Mouse (Mus musculus) liver, embryonic 11.5 days (tissue): ENCODE data around the gene Auts2. TPM values are rescaled to one million over a fixed set of nuclear protein-coding genes. Genes with fewer than 3 reads are reported as not detected.

Experiments
- ATAC-seq: fragments of 200-750 bp; cut with Nextera tagmentation; replicated peaks from 2 replicates; pipeline ENCODE4 v1.8.0; 2017; ENCODE audit warnings: moderate number of reproducible peaks, mild to moderate bottlenecking, moderate TSS enrichment, moderate library complexity; ENCODE audit not compliant: low FRiP score
- DNase-seq: peaks from one replicate; pipeline ENCODE4 v3.0.0-alpha.2; 2017; ENCODE audit warnings: low spot score
- H3K27ac ChIP-seq: fragments of 300-500 bp; sonication (generic); 2 replicates; pipeline ENCODE4 v1.5.1; 2014; ENCODE audit warnings: mild to moderate bottlenecking, low read depth, low read length, control low read depth
- H3K27me3 ChIP-seq: fragments of 300-500 bp; sonication (generic); replicated peaks from 2 replicates; pipeline ENCODE4 v1.6.1; 2014; ENCODE audit warnings: low read length, mixed read lengths; ENCODE audit not compliant: control insufficient read depth, insufficient read depth
- H3K36me3 ChIP-seq: fragments of 300-500 bp; sonication (generic); 2 replicates; pipeline ENCODE4 v1.6.1; 2014; ENCODE audit warnings: mild to moderate bottlenecking, low read length, moderate library complexity, mixed read lengths; ENCODE audit not compliant: control insufficient read depth, insufficient read depth
- H3K4me1 ChIP-seq: fragments of 300-500 bp; sonication (generic); replicated peaks from 2 replicates; pipeline ENCODE4 v1.6.1; 2014; ENCODE audit warnings: low read length, mixed read lengths; ENCODE audit not compliant: control insufficient read depth, insufficient read depth
- H3K4me2 ChIP-seq: fragments of 300-500 bp; sonication (generic); 2 replicates; pipeline ENCODE4 v1.6.1; 2014; ENCODE audit warnings: mild to moderate bottlenecking, control low read depth, moderate library complexity
- H3K4me3 ChIP-seq: fragments of 300-500 bp; sonication (generic); 2 replicates; pipeline ENCODE4 v1.5.1; 2014; ENCODE audit warnings: low read depth, low read length, control low read depth
- H3K9ac ChIP-seq: fragments of 300-500 bp; sonication (generic); 2 replicates; pipeline ENCODE4 v1.6.1; 2014; ENCODE audit warnings: low read depth, low read length, control low read depth
- H3K9me3 ChIP-seq: fragments of 300-500 bp; sonication (generic); 2 replicates; pipeline ENCODE4 v1.6.1; 2016; ENCODE audit warnings: low read length, inconsistent platforms, mixed read lengths; ENCODE audit not compliant: control insufficient read depth
- WGBS: fragments of 180-500 bp; shearing (Covaris S2); extraction: QIAGEN DNeasy Blood & Tissue Kit; methylation state at CpG from one replicate; pipeline ENCODE4 v1.1.7; 2014; 5-methylcytosine and 5-hydroxymethylcytosine counted together
- polyA plus RNA-seq: library from polyadenylated mRNA; unstranded; fragments of >200 nt; fragmentation: Nextera tagmentation; extraction: Ambion mirVana; gene quantifications from 2 replicates; pipeline ENCODE4 v1.2.1, GENCODE M21; 2014

The Auts2 gene
- polyA plus RNA-seq, 1 experiment from 2014 or later = 13.8 TPM

DNA sequence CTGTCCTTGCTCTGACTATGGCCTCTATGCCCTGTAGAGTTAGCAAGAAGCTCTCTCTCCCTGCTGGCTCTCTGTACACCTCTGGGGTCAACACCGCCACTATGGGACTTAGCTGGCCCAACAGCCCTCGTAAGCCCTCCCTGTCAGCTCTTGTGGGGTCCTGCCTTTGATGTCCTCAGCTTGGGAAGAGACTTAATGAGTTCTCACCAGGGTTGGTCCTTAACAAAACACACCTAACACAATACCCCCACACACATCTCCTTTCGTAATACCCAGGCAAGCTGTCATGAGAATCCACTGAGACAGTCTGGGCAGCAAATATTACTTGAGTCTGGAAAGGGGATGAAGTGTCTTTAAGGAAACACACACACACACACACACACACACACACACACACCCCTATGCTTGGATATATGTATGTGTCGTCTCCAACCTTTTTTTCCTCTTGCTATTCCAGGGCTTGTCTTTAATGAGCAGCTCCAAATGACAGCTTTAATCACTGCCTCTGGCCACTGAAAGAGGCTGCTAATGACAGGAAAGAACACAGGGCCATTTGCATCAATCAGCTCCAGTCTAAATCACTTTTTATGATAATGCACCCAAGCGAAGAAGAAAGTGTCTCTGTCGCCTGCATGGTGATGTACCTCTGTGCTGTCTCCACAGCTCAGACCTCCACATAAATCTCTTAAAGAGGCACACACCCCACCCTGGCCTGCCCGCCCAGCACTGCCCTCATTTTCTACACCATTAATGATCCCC lies 941.0 kb downstream of the Auts2 start:
- 60% methylated on average over 7 of the region's 7 CpGs for WGBS
- no peak for DNase-seq
- H3K27ac ChIP-seq = no peak overlapping the region
- 0 out of 2 replicates have a peak, but pooled peaks cover 2% of the 10 kb centered on the region for H3K4me1 ChIP-seq
- H3K27me3 ChIP-seq = no peaks in the 10 kb centered on the region; the same call in 1 of the 2 replicates
- H3K4me3 ChIP-seq = no peak overlapping the region
- ATAC-seq = no peak
- no peak overlapping the region for H3K4me2 ChIP-seq
- H3K9me3 ChIP-seq = no peaks in the 10 kb centered on the region
- H3K36me3 ChIP-seq = no peaks in the 10 kb centered on the region
- no peak overlapping the region for H3K9ac ChIP-seq

DNA sequence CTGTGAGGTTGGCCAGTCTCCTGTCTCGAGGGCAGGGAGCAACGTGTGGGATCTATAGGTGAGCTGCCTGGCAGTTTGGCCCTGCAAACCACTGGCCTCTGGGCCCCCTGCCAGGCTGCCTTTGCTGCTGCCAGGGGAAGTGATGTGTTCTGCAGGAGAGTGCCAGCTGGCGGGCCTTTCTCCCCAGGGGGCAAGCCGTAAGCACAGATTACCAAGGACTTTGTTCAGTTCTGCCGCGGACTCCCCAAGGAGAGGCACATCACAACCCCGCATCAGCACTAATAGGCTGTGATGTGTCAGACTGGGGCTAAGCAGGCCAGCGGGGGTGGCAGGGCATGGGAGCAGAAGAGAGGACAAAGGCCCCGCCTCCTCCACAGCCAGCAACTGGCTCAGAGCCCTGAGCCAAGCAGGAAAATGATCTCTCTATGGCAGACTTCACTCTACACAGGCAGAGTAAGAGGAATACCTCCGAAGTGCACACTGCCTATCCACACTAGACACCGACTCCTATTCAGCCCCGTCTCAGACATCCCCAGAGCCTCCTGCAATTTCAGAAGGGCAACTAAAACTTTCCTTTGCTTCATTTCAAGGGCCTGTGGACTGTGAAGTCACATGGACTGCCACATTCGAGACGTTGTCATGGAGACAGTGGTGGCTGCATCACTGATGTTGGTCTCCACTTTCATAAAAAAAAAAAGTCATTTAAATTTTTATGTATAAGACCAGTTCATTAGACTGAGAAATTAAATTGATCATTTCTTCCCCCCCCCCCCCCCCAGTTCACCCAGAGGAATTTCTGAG lies 942.6 kb downstream of the Auts2 start:
- H3K4me3 ChIP-seq = no peak overlapping the region
- 34% methylated on average over 14 of the region's 14 CpGs for WGBS
- H3K9me3 ChIP-seq = no peaks in the 10 kb centered on the region
- H3K27ac ChIP-seq = no peak overlapping the region
- H3K9ac ChIP-seq = no peak overlapping the region
- 0 out of 2 replicates have a peak, but pooled peaks cover 2% of the 10 kb centered on the region for H3K4me1 ChIP-seq
- H3K4me2 ChIP-seq = no peak overlapping the region
- no peak for DNase-seq
- peaks cover 10% of the 10 kb centered on the region for H3K27me3 ChIP-seq
- 0 out of 2 replicates have a peak, but pooled peaks have one; percentile 26 for ATAC-seq
- H3K36me3 ChIP-seq = no peaks in the 10 kb centered on the region

DNA sequence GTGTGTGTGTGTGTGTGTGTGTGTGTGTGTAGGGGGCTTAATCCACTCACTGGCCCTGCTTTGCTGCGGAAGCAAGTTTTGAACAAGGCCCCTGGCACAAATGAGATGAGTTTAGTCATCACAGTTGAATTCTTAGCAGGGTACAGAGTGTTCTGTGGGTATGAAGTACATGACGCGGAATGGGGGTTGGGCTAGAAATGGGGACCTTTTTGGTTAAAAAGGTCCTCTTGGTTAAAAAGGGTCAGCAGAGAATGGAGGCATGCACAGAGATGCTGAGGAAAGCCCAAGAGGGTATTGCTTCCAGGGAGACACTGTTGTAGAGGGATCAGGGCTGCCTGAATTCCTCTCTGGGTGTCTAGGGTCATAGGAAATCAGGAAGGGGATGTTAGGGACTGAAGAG lies 945.6 kb downstream of the Auts2 start:
- no peak for ATAC-seq
- no peak for DNase-seq
- WGBS = 82% methylated on average over 3 of the region's 3 CpGs
- H3K27me3 ChIP-seq = peaks cover 12% of the 10 kb centered on the region
- 0 out of 2 replicates have a peak, but pooled peaks cover 2% of the 10 kb centered on the region for H3K4me1 ChIP-seq
- H3K9me3 ChIP-seq = no peaks in the 10 kb centered on the region
- H3K36me3 ChIP-seq = no peaks in the 10 kb centered on the region
- no peak overlapping the region for H3K27ac ChIP-seq
- no peak overlapping the region for H3K9ac ChIP-seq
- no peak overlapping the region for H3K4me3 ChIP-seq
- no peak overlapping the region for H3K4me2 ChIP-seq

DNA sequence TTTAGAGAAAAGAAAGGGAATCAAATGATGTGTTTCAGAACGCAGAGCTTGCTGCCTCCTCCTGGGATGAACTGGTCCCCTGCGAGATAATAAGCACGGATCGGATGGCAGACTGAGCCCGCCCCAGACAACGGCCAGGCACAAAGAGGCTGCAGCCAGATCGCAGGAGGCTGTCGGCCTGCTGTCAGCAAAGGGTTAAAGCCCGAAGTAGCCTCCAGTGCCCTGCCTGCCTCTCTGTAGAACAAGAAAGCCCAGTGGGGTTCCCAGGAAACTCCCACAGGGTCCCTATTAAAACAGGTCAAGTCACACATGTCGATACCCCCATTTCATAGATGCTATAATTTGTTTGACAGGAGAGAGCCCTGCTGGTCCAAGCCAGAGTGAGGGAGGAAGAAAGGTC lies 946.6 kb downstream of the Auts2 start:
- Histone ChIP-seq H3K27me3 (peaks cover 12% of the 10 kb centered on the region), H3K4me3 (no peak overlapping the region), H3K4me1 (0 out of 2 replicates have a peak, but pooled peaks cover 2% of the 10 kb centered on the region), H3K4me2 (no peak overlapping the region), H3K36me3 (no peaks in the 10 kb centered on the region), H3K9ac (no peak overlapping the region), H3K9me3 (no peaks in the 10 kb centered on the region), H3K27ac (no peak overlapping the region)
- no peak for ATAC-seq
- DNase-seq = no peak
- 16% methylated on average over 10 of the region's 10 CpGs for WGBS

DNA sequence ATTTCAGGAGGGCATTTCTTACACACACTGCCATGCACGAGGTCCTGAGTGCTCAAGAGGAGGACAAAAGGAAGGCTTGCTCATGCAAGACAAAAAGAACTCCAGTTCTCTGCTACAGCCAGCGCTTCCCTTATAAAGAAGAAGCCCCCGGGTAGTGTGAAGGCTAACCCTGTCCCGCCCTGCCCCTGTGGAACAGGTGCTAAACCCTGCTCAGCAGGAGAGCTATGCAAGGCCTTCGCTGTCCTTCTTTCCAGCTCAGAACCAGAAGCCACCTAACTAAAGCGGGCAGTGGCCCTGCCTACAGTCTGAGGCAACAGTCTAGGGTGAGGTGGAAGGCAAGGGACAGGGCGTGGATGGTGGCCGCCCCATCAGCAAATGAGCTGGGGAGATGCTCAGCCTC lies 947.4 kb downstream of the Auts2 start:
- 23% methylated on average over 8 of the region's 8 CpGs for WGBS
- H3K27me3 ChIP-seq = peaks cover 12% of the 10 kb centered on the region

DNA sequence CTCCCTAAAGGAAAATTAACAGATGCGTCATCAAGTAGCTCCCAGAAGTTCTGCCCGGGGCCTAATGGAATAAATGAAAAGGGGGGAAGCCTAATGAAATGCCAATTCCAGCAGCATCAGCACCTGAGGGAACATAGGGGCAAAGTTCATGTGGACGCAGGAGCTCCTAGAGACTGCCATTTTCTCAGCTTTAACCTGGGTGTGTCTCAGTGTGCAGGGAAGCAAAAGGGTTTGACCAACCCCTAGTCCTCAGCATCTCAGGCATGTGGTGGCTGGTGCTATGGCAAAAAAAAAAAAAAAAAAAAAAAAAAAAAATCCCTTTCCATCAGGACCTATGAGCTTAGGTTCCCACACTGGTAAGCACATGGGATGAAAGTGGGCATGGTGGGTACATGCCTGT lies 948.5 kb downstream of the Auts2 start:
- Histone ChIP-seq H3K27ac (no peak overlapping the region), H3K4me2 (no peak overlapping the region), H3K27me3 (peaks cover 12% of the 10 kb centered on the region), H3K9me3 (no peaks in the 10 kb centered on the region), H3K36me3 (no peaks in the 10 kb centered on the region), H3K4me1 (no peaks in the 10 kb centered on the region), H3K4me3 (no peak overlapping the region), H3K9ac (no peak overlapping the region)
- 81% methylated on average over 3 of the region's 3 CpGs for WGBS
- ATAC-seq = no peak
- DNase-seq = no peak

More for the DNA sequence above, 947.4 kb downstream of the Auts2 start:
- no peak for ATAC-seq
- Histone ChIP-seq H3K27ac (no peak overlapping the region), H3K9ac (no peak overlapping the region), H3K4me3 (no peak overlapping the region), H3K4me2 (no peak overlapping the region), H3K36me3 (no peaks in the 10 kb centered on the region), H3K9me3 (no peaks in the 10 kb centered on the region), H3K4me1 (0 out of 2 replicates have a peak, but pooled peaks cover 2% of the 10 kb centered on the region)
- no peak for DNase-seq

DNA sequence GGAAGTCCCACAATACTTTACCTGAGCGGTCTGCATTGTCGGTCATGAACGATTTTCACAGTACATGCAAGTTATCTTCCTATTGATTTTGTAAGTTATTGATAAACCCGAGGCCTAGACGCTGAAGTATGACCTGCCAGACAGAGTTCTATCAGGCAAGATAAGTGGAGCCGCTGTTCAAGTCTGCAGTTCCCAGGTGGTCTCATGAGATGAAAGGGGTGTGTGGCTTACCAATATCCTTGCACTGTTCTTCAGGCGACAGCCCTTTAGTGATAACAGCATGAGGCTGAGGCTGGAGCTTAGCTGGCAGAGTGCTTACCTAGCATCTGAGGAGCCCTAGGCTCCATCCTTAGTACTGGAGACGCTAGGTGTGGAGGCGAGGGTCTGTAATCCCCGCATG lies 949.9 kb downstream of the Auts2 start:
- Histone ChIP-seq H3K4me2 (no peak overlapping the region), H3K27me3 (peaks cover 12% of the 10 kb centered on the region)

DNA sequence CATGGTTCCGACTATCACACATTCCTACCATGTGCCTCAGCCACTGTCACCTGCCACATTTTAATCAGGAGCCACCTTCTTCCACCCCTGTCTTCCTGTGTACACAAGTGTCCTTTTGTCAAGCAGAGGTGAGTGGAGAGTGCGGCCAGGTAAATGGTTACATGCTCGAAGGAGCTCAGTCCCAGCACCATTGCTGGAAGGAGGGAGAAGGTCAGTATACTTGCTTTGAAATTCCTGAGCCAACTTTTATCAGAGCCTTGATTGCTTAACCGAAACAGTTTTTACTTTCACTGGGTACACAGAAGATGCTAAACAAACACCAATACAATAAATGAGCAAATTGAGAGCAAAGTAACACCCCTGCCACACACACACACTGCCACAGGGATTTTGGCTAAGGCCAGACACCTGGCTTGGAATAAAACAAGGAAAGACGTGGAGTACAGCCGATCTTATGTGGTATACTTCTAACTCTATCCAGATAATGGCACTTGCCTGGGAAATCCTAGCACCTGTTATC lies 953.1 kb downstream of the Auts2 start:
- H3K4me1 ChIP-seq = no peaks in the 10 kb centered on the region
- ATAC-seq = no peak
- H3K9ac ChIP-seq = no peak overlapping the region
- no peaks in the 10 kb centered on the region for H3K9me3 ChIP-seq
- no peak for DNase-seq
- 80% methylated on average over 6 of the region's 6 CpGs for WGBS
- no peak overlapping the region for H3K4me2 ChIP-seq
- H3K27ac ChIP-seq = no peak overlapping the region
- H3K4me3 ChIP-seq = no peak overlapping the region
- no peaks in the 10 kb centered on the region for H3K36me3 ChIP-seq
- H3K27me3 ChIP-seq = no peaks in the 10 kb centered on the region

More for the DNA sequence above, 949.9 kb downstream of the Auts2 start:
- Histone ChIP-seq H3K9me3 (no peaks in the 10 kb centered on the region), H3K4me1 (no peaks in the 10 kb centered on the region), H3K9ac (no peak overlapping the region), H3K36me3 (no peaks in the 10 kb centered on the region), H3K4me3 (no peak overlapping the region), H3K27ac (no peak overlapping the region)
- no peak for ATAC-seq
- no peak for DNase-seq
- WGBS = 67% methylated on average over 10 of the region's 10 CpGs
